Mouse (Mus musculus) heart, postnatal 0 days (tissue): ENCODE data around the gene Usp50.

Experiments
- CTCF ChIP-seq: IDR thresholded peaks from 2 replicates; pipeline ENCODE4 v1.5.1; 2016; ENCODE audit warnings: antibody characterized with exemption, control low read depth, low read depth
- EP300 ChIP-seq: IDR thresholded peaks from 2 replicates; pipeline ENCODE4 v1.6.1; 2016; ENCODE audit warnings: antibody characterized with exemption, low read depth

DNA sequence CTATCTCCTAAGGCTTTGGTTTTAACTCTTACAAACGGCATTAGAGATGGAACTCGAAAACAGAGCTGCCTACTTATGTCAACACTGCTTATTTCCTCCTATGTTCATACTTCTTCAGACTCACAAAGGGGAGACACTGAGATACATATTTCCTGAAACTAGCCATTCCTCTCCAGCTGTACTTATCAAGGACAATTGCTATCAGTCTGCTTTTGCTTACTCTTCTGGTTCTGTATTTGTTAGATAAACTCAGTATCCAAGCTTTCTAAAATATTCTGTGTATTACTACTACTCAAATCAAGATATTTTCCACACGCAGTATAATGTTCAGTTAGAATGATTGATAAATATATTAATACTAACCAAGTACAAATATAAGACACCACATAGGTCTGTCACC is 18.7 kb upstream of the Usp50 start:
- no peak for TF ChIP-seq EP300
- no peak for TF ChIP-seq CTCF
